Mouse (Mus musculus) heart, postnatal 0 days (tissue): ENCODE results near the gene Gm28635.

Experiments used
- CTCF ChIP-seq: IDR thresholded peaks from 2 replicates; pipeline ENCODE4 v1.5.1; 2016; ENCODE audit warnings: antibody characterized with exemption, control low read depth, low read depth
- EP300 ChIP-seq: IDR thresholded peaks from 2 replicates; pipeline ENCODE4 v1.6.1; 2016; ENCODE audit warnings: antibody characterized with exemption, low read depth

GRCm38 (mm10) chr2:84626366-84626975, 51.4 kb downstream of the Gm28635 start:
- TF ChIP-seq CTCF (no peak), EP300 (no peak)
